Mouse (Mus musculus) natural killer cell, adult 2 months (primary cell): ENCODE measurements around the gene Ptprb.

Experiments used
- DNase-seq, 2 experiments: peaks; one replicate each; pipeline ENCODE4 v3.0.0; 2022; ENCODE audit warnings: low spot score in 2 of 2

Gene Ptprb

GRCm38 (mm10) chr10:116296439-116296838 is 21.1 kb downstream of the Ptprb start:
- no peak for DNase-seq

DNA sequence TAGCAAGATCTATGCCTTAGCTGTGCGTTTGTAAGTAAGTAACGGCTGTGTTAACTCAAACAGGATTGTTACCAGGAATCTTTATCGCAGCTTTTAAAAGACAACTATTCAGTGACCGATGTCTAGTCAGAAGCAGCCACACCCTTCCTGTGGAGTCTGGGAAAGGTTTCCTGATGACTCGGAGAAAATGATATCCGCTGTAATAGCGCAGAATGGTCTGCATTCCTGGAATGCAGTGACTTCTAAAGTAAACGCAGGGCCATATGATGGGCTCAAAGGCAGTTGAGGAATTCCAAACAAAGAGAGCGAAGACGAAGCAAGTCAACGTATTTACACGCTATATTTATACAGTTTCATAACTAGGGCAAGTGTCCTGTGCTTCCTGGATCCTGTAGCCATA is 22.5 kb downstream of the Ptprb start:
- no peak for DNase-seq

- DNase-seq: no peak
Observed at GRCm38 (mm10) chr10:116300824-116301223, 25.5 kb downstream of the Ptprb start.

DNA sequence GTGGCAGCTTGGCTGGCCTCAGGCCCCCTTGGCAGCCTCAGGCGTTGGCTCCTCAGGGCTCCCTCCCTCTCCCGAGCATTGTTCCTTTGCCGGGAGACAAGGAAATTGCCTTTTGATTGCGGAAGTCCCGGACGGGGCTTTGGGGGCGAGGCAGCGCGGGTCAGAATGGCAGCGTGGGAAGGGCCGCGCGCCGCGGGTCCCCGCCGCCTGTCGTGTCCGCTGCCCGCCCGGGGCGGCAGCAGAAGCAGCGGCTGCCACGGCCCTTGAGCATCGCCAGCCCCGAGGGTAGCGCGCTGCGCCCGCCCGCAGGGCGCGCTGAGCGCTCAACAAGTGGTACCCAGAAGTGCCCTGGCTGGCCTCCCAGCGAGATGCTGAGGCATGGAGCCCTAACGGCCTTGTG is 25.9 kb downstream of the Ptprb start:
- no peak for DNase-seq

DNA sequence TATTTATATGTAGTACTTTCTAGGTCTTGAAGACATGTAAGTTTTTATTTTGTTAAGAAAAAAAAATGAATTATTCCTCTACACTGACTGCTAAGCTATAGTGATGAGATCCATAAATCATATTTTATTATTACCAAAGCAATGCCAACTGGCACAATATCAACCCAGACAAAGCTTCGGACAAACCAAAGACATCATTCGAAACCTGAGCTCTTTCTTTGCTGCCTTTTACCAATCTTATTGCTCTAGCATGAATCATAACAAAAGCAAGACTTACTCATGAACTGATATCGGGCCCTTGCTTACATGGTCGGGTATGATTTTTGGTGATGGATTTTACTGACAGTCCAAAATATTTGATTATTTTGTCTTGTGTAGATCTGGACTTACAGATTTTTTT is 29.0 kb downstream of the Ptprb start:
- DNase-seq: no peak

GRCm38 (mm10) chr10:116309460-116309859 is 34.1 kb downstream of the Ptprb start:
- DNase-seq: no peak

GRCm38 (mm10) chr10:116310516-116311210 is 35.3 kb downstream of the Ptprb start:
- DNase-seq: no peak

GRCm38 (mm10) chr10:116319246-116319645 is 43.9 kb downstream of the Ptprb start:
- peak in 1 of 2 experiments; percentile 27 for DNase-seq

DNA sequence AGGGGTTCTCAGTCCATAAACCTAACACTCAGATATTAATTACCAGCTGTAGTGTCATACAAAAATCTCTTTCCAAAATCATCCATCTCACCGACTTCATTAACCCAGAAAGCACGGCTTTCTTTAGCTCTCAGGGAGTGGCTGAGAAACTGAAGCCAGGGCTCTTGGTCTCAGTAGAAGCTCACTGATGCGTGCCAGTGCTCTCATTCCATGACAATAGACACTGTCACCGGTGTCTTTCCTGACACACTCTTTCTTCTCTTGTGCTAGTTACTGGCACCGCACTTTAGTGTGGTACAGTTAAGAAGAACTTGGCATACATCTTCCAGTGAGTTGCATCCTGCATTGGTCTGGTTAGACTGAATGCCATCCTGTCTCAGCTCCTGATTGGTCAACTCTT is 53.8 kb downstream of the Ptprb start:
- no peak for DNase-seq

GRCm38 (mm10) chr10:116330458-116330857 is 55.1 kb downstream of the Ptprb start:
- DNase-seq: peak; percentile 1 to 43

DNA sequence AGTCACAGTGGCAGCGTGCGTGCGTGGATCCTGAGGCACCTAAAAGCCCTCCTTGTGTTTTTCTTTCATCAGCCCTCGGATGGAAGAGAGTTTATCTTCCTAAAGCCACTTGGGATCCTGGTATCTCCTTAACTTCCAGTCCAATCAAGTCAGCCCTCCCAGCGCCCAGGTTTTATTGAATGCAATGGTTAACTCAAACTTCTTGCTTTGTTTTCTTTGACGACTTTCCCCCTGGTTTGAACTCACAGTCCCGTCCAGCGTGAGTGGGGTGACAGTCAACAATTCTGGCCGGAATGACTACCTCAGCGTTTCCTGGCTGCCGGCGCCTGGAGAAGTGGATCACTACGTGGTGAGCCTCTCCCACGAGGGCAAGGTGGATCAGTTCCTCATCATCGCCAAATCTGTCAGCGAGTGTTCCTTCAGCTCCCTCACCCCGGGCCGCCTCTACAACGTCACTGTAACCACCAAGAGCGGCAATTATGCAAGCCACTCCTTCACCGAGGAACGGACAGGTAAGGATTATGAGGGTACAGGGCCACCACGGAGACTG is 55.7 kb downstream of the Ptprb start:
- no peak for DNase-seq

DNA sequence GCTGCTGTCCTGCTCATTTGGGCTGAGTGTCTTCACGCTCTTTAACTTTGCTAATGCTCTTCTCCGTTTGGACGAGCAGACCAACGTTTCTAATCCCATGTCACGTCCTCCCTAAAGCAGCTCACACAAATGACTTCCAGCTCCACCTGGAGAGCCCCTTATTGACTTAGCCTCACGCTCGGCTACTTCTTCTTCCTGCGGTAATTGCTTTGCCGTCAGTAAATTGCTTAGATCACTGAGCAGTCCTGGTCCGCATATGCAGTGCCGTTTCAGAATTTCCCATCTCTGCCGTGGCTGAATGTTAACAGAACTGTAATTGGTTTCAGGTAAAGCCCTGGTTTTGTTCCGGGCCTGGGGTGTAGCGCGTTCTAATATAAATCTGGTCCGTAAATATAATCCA is 58.3 kb downstream of the Ptprb start:
- DNase-seq: no peak

DNA sequence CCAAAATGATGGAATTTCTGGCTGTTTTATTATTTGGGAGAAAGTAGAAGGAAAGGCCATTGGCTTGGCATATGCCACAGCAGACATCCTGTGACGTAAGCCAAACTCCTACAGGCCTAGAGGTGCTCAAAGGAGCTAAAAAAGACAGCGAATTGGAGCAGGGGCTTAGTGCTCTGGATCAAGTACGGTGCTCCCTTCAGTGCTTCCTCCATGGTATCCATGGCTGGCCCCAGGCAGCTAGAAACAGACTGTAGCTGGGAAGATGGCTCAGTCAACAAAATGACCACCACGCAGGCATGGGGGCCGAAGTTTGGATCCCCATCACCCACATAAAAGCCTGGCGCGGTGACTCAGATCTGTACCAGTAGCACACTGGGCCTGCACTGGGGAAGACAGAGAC is 58.8 kb downstream of the Ptprb start:
- DNase-seq: no peak

DNA sequence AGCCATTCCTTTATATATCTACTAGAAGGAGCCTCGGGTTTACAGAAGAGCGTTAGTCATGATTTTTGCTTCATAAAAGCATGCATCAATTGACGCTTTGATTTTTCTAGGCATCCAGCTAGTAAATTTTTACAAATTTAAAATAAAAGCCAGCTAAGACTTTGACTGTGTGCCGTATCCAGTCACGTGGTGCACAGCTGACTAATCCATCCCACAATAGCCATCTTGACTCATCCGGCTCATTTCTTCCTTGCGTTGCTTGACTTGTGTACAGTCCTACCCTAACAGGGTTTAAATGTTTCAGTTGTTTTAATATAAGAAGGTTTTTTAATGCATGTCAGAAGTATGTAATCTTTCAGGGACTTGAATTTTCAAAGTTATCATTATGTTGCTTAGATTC is 60.0 kb downstream of the Ptprb start:
- no peak for DNase-seq

DNA sequence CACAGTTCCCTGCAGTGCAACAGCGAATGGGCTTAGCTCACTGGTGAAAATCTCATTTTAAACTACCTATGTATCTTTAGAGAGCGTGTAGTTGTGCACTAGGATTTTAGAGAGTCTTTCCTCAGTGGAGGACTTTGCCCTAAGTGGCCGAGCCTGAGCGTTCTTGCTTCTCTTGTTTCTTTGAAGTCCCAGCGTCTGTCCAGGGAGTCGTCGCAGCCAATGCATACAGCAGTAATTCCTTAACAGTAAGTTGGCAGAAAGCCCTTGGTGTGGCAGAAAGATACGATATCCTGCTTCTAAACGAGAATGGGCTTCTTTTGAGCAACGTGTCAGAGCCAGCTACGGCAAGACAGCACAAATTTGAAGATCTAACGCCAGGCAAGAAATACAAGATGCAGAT is 65.9 kb downstream of the Ptprb start:
- no peak for DNase-seq

DNA sequence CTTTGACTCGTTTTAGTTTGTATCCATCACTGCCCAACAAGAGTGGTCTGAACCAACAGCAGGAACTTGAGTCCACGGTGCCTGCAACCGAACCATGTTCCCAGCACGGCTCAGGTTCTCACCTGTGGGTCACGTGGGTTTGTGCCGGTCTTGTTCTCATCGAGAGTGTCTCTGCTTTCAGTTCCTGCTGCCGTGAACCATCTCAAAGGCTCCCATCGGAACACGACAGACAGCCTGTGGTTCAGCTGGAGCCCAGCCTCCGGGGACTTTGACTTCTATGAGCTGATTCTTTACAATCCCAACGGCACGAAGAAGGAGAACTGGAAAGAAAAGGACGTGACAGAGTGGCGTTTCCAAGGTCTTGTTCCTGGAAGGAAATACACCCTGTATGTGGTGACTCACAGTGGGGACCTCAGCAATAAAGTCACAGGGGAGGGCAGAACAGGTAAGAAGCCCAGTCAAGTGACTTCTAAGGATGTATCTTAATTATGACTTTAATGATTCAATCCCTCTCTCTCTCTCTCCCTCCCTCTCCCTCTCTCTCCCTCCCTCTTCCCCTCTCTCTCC is 71.4 kb downstream of the Ptprb start:
- DNase-seq: no peak

DNA sequence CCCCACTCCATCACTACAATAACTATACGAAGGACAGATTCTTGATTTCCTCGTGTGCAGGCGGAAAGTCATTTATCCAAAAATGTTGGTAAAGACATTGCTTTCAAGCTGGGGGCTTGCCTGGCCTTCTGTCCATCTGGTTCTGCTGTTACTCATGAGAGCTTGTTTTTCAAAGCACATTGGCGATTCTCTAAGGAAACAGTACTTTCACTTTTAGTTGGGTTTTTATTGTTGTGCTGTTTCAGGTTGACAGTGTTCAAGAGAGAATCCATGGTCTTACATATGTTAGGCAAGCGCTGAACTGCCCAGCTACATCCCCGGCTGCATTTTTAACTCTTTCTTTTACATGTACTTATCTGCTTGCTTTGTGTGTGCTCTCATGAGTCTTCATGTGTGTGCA is 73.7 kb downstream of the Ptprb start:
- no peak for DNase-seq

DNA sequence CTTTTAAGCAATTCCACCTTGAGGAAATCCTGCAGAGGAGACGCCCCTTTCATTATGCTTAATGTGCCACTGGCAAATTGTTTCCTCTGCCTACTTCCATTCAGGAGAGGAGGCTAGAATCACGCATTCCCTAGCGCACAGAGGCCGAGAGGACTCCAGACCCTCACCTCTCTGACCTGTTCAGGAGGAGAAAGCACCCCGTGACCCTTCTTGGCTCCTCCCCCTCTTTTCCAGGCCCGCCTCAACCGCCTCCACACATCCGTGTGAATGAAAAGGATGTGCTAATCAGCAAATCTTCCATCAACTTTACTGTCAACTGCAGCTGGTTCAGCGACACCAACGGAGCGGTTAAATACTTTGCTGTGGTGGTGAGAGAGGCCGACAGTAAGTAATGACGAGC is 75.2 kb downstream of the Ptprb start:
- DNase-seq: no peak

DNA sequence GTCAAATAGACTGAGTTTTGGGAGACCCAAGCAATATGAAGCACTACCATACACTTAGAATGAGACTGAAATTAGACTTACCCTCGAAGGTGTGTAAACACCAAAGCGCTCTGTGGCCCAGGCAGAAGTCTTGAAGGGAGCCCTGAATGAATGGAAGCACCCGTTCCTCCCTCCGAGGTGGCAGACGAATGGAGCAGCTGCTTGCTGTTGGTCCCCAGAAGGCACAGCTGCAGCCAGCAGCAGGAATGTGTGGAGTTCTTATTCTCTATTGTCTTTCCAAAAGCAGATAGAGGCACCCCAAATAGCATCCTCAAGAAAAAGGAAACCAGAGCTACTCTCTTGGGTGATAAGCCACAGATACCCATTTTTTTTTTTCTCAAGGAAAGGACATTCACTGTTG is 79.0 kb downstream of the Ptprb start:
- DNase-seq: no peak

DNA sequence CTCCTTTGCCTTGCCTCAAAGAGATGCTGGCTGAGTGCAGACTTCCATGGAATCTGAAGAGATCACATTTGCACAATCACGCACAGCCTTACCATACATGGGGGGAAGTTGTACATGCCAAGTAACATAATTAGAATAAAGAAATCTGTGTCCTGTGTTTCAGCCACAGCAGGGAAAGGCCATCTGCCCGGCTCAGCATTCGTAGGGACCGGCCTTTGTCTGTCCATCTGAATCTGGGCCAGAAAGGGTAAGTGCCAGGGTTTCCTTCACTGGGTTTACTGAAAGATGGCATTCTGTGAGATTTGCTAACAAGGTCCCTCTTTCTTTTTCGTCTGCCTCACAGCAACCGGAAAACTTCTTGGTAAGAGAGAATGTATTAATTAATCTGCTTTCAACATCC is 86.9 kb downstream of the Ptprb start:
- no peak for DNase-seq

- no peak for DNase-seq
Observed at GRCm38 (mm10) chr10:116362645-116363044, 87.3 kb downstream of the Ptprb start.

- DNase-seq: no peak
Observed at GRCm38 (mm10) chr10:116364759-116365158, 89.4 kb downstream of the Ptprb start.

DNA sequence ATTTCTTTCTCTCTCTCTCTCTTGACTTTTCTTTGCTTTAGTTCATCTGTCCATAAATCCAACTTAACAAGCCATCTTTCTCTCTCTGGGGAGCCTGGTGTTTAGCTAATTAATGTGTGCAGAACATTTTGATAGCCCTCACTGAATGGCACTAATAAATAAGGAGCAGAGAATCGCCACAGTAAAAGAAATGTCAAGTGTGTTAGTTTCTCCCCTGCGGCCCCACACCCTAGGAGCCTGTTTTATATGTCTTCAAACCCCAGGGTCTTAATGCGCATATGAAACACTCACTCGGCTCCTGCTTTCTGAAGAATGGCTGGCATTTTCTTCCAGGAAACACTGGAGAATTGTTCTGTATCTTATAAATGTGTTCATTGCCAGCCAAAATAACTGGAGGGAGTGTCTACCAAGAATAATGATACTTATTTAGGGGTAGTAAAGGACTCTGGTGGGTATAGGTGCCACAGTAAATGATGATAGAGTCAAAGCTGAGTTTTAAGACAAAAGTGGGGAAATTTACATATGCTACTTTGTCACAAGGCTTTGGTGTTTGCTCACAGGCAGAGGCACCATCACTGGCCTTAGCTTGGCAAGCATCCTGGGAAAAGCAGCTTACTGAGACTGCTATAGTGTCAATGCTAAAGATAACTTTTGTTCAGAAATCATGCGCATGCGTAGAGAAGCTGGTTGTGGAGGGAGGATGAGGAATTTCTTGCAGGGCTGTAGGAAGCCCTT is 95.8 kb downstream of the Ptprb start:
- no peak for DNase-seq
